Mouse (Mus musculus) right cerebral cortex, postnatal 4 days (tissue): Measurements from ENCODE around the gene P2rx3.

Experiments
- DNase-seq: peaks from one replicate; pipeline ENCODE4 v3.0.0-alpha.2; 2022

P2rx3 gene

GRCm38 (mm10) chr2:84967318-84967991 is 69.8 kb downstream of the P2rx3 start:
- no peak for DNase-seq

GRCm38 (mm10) chr2:84964111-84964801 is 73.0 kb downstream of the P2rx3 start:
- DNase-seq: no peak

GRCm38 (mm10) chr2:84962906-84963507 is 74.3 kb downstream of the P2rx3 start:
- DNase-seq: no peak

- no peak for DNase-seq
Measured at GRCm38 (mm10) chr2:84961901-84962300, 75.4 kb downstream of the P2rx3 start.

GRCm38 (mm10) chr2:84961300-84961699 is 76.0 kb downstream of the P2rx3 start:
- DNase-seq: no peak

- no peak for DNase-seq
Measured at GRCm38 (mm10) chr2:84958588-84959264, 78.5 kb downstream of the P2rx3 start.

GRCm38 (mm10) chr2:84956274-84956673 is 81.0 kb downstream of the P2rx3 start:
- DNase-seq: peak; percentile 55

GRCm38 (mm10) chr2:84955435-84955834 is 81.8 kb downstream of the P2rx3 start:
- DNase-seq: no peak

- no peak for DNase-seq
Measured at GRCm38 (mm10) chr2:84952693-84953092, 84.6 kb downstream of the P2rx3 start.

GRCm38 (mm10) chr2:84952251-84952650 is 85.0 kb downstream of the P2rx3 start:
- no peak for DNase-seq

- DNase-seq: no peak
Measured at GRCm38 (mm10) chr2:84951027-84951426, 86.2 kb downstream of the P2rx3 start.

GRCm38 (mm10) chr2:84948721-84949120 is 88.5 kb downstream of the P2rx3 start:
- no peak for DNase-seq
